Mouse (Mus musculus) brain, embryonic 14.5 days (tissue): ENCODE results near the gene Tigar. TPM values are rescaled to one million over a fixed set of nuclear protein-coding genes. Genes with fewer than 3 reads are reported as not detected.
A peak's percentile ranks its signal among the peaks of the same experiment; 100 is the strongest.

ENCODE experiments used
- DNase-seq: peaks from one replicate; pipeline ENCODE4 v3.0.0-alpha.2; 2011; ENCODE audit warnings: low read depth
- CTCF ChIP-seq: fragments of 200-500 bp; IDR thresholded peaks from 2 replicates; pipeline ENCODE4 v1.5.1; 2012; ENCODE audit warnings: inconsistent platforms, mild to moderate bottlenecking, moderate library complexity, borderline replicate concordance; ENCODE audit not compliant: insufficient read depth, insufficient read length; ENCODE audit errors: extremely low read depth
- POLR2A ChIP-seq: fragments of 200-500 bp; IDR thresholded peaks from 2 replicates; pipeline ENCODE4 v1.6.1; 2012; ENCODE audit warnings: mild to moderate bottlenecking, inconsistent platforms, borderline replicate concordance; ENCODE audit not compliant: poor library complexity, insufficient read depth, insufficient read length, severe bottlenecking; ENCODE audit errors: extremely low read depth
- polyA plus RNA-seq: library from polyadenylated mRNA; depleted of rRNA; stranded (reverse); fragments of >200 nt; gene quantifications from 2 replicates; pipeline ENCODE4 v1.2.3, GENCODE M21; 2012

The Tigar gene
- polyA plus RNA-seq, 1 experiment, result 12.1 TPM

GRCm38 (mm10) chr6:127149303-127149943 lies 40.1 kb upstream of the Tigar start:
- DNase-seq, result no peak

GRCm38 (mm10) chr6:127148526-127149302 lies 39.4 kb upstream of the Tigar start:
- TF ChIP-seq POLR2A (no peak), CTCF (no peak)

More at GRCm38 (mm10) chr6:127149303-127149943, 40.1 kb upstream of the Tigar start:
- no peak for TF ChIP-seq POLR2A
- TF ChIP-seq CTCF, result no peak

DNA sequence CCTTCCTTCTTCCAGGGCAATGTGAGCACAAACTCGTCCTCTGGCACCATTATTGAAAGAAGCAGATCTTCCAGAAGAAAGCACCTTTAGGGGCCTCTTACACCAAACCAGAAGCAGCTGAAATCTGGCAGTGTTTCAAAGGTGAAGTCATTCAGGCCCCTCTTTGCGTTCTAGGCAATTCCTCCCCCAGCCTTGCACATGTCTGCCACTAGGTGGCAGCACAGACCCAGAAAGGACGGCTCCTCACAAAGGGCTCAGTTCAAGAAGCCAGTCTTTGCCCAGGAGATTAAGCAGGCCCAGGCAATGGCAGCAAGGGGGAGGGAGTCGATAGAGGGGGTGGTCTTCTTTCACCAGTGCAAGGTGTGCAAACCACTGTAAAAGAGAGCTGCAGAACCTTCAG lies 38.3 kb upstream of the Tigar start:
- peak; percentile 99 for TF ChIP-seq CTCF
- no peak for TF ChIP-seq POLR2A

More at GRCm38 (mm10) chr6:127148526-127149302, 39.4 kb upstream of the Tigar start:
- DNase-seq, result peak; percentile 50

GRCm38 (mm10) chr6:127146322-127146947 lies 37.1 kb upstream of the Tigar start:
- no peak for DNase-seq
- TF ChIP-seq CTCF (no peak), POLR2A (no peak)

More for the DNA sequence above, 38.3 kb upstream of the Tigar start:
- DNase-seq, result peak; percentile 97

DNA sequence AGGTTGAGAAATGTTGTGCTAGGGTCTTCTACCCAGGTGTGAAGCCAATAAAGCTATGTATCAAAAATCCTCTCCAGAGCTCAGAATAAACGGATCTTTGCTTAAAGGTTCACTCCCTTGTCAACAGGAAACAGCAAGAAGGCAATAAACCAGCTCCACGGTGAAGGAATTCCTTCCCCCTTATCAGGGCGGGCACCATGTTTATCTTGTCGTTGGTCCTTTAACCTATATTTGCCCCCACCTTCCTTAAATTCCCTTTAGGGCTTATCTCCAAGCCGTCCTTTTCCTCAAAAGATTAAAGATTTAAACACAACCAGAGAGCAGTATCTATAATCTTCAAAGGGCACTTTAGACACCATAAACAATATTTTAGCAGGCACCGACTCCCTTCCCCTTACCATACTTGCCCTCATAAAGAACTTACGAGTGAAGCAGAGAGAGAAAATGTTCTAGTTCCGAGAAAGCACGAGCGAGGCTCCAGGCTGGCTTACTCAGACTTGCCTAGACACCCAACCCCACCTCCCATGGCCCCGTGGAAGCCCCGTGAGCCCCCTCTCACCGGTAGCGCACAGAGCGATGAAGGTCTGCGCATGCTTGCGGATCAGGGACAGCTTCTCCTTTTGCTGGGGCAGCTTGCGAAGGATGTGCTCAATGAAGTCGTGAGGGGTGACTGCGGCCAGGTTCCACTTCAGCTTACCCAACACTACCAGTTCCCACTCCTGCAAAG lies 36.3 kb upstream of the Tigar start:
- TF ChIP-seq POLR2A (no peak), CTCF (no peak)

GRCm38 (mm10) chr6:127143576-127144288 lies 34.4 kb upstream of the Tigar start:
- TF ChIP-seq POLR2A, result no peak
- no peak for TF ChIP-seq CTCF

More for the DNA sequence above, 36.3 kb upstream of the Tigar start:
- DNase-seq, result no peak

GRCm38 (mm10) chr6:127143124-127143520 lies 33.8 kb upstream of the Tigar start:
- no peak for TF ChIP-seq CTCF
- TF ChIP-seq POLR2A, result no peak
- no peak for DNase-seq

More at GRCm38 (mm10) chr6:127143576-127144288, 34.4 kb upstream of the Tigar start:
- no peak for DNase-seq

DNA sequence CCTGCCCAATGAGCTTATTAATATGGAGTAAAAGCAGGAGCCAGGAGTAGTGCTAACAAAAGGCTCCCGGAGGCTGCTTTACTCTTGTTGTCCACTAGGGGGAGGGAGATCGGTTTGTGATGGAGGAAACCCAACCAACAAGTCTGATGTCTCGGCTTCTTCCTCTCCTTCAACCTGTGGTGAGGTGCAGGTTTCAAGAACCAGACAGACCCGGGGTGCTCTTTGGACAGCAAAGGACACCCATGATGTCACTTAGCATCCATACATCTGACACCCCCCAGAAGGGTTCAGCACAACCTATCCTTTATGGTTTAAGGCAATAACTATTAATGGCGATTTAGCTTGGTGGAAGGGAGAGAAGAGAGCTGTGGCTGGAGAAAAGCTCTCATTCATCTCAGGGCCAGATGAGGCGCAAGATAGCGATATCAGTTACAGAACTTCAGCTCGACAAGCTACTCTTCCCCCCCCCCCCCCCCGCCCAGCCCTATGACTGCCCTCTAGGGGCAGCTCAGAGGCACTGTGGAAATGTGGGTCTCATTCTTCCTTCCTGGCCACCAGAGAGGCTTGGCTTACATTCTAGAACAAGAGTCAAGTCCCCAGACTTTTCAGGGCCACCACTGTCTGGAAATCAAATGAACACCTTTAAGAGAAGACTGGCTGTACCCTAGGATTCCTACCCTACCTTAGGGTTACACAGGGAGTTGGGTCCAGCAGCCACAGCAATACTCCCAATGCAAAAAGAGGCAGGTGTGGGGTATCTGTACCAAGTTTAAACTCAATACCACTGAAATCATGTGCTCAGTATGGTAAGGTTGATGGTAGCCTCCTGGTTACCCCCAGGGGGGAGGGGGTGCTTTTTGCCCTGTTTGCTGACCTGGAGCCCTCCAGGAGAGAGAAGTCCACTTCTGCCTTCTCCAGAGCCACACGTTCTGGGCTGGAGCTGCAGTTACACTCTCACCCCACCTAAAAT lies 33.1 kb upstream of the Tigar start:
- TF ChIP-seq POLR2A (no peak), CTCF (peak; percentile 82)
- DNase-seq, result peak; percentile 88

DNA sequence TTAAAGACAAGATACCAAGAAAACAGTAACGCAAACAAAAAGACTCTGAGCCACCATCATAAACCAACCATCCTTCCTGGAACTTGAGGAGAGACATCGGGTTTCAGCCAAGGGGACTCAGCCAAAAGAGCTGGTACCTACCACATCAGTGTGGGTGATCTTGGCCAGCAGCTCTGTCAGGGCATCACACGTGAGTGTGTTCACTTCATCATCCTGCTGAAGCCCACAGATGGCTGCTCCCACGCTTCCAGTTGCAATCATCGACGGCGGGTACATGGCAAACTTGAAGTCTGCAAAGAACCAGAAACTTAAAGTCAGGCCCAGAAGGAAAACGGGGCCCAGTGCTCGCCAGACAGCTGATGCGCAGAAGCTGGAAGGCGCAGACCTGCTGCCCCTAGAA lies 29.6 kb upstream of the Tigar start:
- DNase-seq, result no peak
- no peak for TF ChIP-seq CTCF
- no peak for TF ChIP-seq POLR2A
